Mouse (Mus musculus) bone marrow macrophage, adult 2 months (primary cell): ENCODE results near the gene Pnpt1.

Source experiments
- CTCF ChIP-seq: IDR thresholded peaks from 2 replicates; pipeline ENCODE4 v1.5.1; 2012; ENCODE audit warnings: low read depth, mild to moderate bottlenecking, low read length, moderate library complexity
- POLR2A ChIP-seq: IDR thresholded peaks from 2 replicates; pipeline ENCODE4 v1.6.1; 2012; ENCODE audit warnings: mild to moderate bottlenecking, low read depth, low read length, borderline replicate concordance

DNA sequence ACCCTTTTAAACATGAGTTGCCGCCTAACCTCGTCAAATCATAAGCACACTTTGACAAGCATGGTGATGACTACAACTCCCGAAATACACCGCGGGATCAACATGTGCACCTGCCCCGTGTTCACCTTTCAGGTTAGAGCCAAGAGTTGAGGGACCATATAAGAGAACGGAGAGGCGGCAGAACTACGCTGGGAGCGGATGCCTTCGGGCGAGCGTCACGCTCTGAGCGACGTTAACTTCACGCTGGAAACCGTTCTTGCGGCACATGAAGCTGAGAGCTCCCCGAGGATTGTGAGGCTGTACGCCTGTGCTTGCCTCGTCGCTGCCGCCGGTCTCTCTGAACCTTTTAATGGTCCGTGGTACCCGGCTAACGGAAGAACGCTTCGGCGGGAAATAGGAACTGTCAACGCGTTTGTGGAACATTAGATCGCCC is 41.4 kb downstream of the Pnpt1 start:
- TF ChIP-seq CTCF (no peak), POLR2A (no peak)
